Mouse (Mus musculus) kidney, adult 2 months (tissue): ENCODE measurements around the gene Optc.

Experiments used
- CTCF ChIP-seq: fragments of 200-500 bp; conservative IDR thresholded peaks from 2 replicates; pipeline ENCODE4 v1.5.1; 2011; ENCODE audit warnings: low read depth, mild to moderate bottlenecking, control low read depth, low read length, moderate library complexity, mixed read lengths; ENCODE audit not compliant: insufficient read depth, insufficient read length
- POLR2A ChIP-seq: fragments of 200-500 bp; IDR thresholded peaks from one replicate; pipeline ENCODE4 v1.6.1; 2011; ENCODE audit warnings: low read depth, low read length, control low read depth

DNA sequence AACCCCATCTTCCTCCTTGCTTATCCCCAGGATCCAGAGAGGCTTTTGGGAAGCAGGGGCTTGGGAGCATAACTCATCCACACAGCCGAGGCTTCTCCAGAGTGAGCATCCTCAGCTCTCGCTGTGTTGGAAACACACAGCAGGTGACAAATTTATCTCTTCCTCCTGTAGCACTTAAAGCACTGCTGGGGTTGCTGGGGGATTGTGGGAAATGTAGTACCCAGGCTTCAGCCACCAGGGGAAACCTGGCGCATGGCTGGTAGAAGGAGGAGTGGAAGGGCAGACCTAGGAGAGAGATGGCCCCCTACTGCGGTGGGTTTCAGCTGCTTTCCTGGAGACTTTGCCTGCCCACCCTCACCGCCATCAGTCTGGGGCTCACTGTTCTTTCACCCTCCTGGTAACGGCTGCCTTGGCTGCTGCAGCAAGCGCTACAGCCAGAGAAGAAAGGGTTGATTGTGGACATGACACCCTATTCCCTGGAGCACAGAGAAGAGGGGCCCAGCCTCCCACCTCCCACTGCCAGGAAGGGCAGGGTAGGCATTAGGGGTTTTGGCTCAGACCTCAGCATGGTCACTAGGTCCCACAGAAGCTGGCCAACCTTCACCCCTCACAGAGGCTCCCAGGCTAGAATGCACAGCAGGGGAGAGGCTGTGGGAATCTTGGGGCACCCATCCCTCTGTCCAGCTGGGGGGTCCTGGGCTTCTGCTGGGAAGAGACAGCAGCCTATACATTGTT, 16.5 kb upstream of the Optc start:
- TF ChIP-seq CTCF (0 out of 2 replicates have a peak, but pooled peaks have one; percentile 21), POLR2A (no peak)
